Comparison of ENCODE assay signal across 9 mouse cellular contexts in genomic region chr5:120649374-120649933, GRCm38 (mm10). TPM values are rescaled to one million over a fixed set of nuclear protein-coding genes. Genes with fewer than 3 reads are reported as not detected.
A peak's percentile ranks its signal among the peaks of the same experiment; 100 is the strongest.
DNase-seq lines count a peak whose midpoint lies in the region; ATAC-seq and TF ChIP-seq lines count a peak whose summit lies in the region.
"Had no signal": no experiment of that assay in that cellular context is flagged by ENCODE, and none has a peak within 500 bp of the region (broad histone marks: within the 10 kb centered on the region; RNA-seq: fewer than 3 reads in every experiment).

No protein-coding gene starts in this region.

- no peak for TF ChIP-seq EP300 in heart, postnatal 0 days (IDR thresholded peaks at IDR 0.05; ENCODE audit: low read depth)

- TF ChIP-seq CTCF in heart, postnatal 0 days (IDR thresholded peaks at IDR 0.05; ENCODE audit: low read depth): no peak
- no peak for TF ChIP-seq CTCF in E14TG2a.4 (conservative IDR thresholded peaks at IDR 0.05; ENCODE audit: low read length)

- H3K4me2 ChIP-seq in heart, postnatal 0 days (ENCODE audit: low read depth, low read length): peak overlapping the region; percentile 58
- H3K4me2 ChIP-seq in embryonic facial prominence, embryonic 12.5 days (replicated peaks): peak overlapping the region; percentile 45

- no peak for ATAC-seq in heart, postnatal 0 days (ENCODE audit: insufficient read depth, low read depth)
- ATAC-seq in embryonic facial prominence, embryonic 12.5 days (ENCODE audit: insufficient number of reproducible peaks, insufficient read depth, low FRiP score, low TSS enrichment): no peak

- H3K36me3 ChIP-seq in heart, postnatal 0 days (replicated peaks; ENCODE audit: control insufficient read depth, insufficient read depth, low read length): no peaks in the 10 kb centered on the region
- no peaks in the 10 kb centered on the region for H3K36me3 ChIP-seq in E14TG2a.4 (ENCODE audit: insufficient read depth, low read length)
- no peaks in the 10 kb centered on the region for H3K36me3 ChIP-seq in embryonic facial prominence, embryonic 12.5 days
- no peaks in the 10 kb centered on the region for H3K36me3 ChIP-seq in limb, embryonic 10.5 days

- peaks cover 8% of the 10 kb centered on the region; the same call in 1 of the 2 replicates for H3K4me1 ChIP-seq in heart, postnatal 0 days (ENCODE audit: control insufficient read depth, insufficient read depth)
- H3K4me1 ChIP-seq in E14TG2a.4 (replicated peaks; ENCODE audit: low read depth, low read length): peaks cover 40% of the 10 kb centered on the region
- H3K4me1 ChIP-seq in embryonic facial prominence, embryonic 12.5 days: peaks cover 9% of the 10 kb centered on the region
- H3K4me1 ChIP-seq in limb, embryonic 10.5 days: peaks cover 13% of the 10 kb centered on the region

- H3K27me3 ChIP-seq in heart, postnatal 0 days (ENCODE audit: control insufficient read depth, insufficient read depth, low read length): peaks cover 27% of the 10 kb centered on the region
- H3K27me3 ChIP-seq in E14TG2a.4 (ENCODE audit: insufficient read depth, low read length): peaks cover 59% of the 10 kb centered on the region
- H3K27me3 ChIP-seq in embryonic facial prominence, embryonic 12.5 days: peaks cover 62% of the 10 kb centered on the region
- peaks cover 80% of the 10 kb centered on the region for H3K27me3 ChIP-seq in limb, embryonic 10.5 days (ENCODE audit: low read depth, poor library complexity, severe bottlenecking)

- no peak overlapping the region for H3K9ac ChIP-seq in heart, postnatal 0 days (replicated peaks; ENCODE audit: low read depth, low read length)
- no peak overlapping the region for H3K9ac ChIP-seq in embryonic facial prominence, embryonic 12.5 days

- WGBS in heart, postnatal 0 days: 5% methylated on average over 21 of the region's 21 CpGs
- 6% methylated on average over 21 of the region's 21 CpGs for WGBS in embryonic facial prominence, embryonic 12.5 days
- WGBS in limb, embryonic 10.5 days: 5% methylated on average over 21 of the region's 21 CpGs

- H3K27ac ChIP-seq in heart, postnatal 0 days (ENCODE audit: low read depth): no peak overlapping the region
- H3K27ac ChIP-seq in embryonic facial prominence, embryonic 12.5 days: no peak overlapping the region
- H3K27ac ChIP-seq in limb, embryonic 10.5 days: no peak overlapping the region

- H3K4me3 ChIP-seq in heart, postnatal 0 days (ENCODE audit: low read depth, low read length): peak overlapping the region; percentile 36
- H3K4me3 ChIP-seq in E14TG2a.4 (replicated peaks; ENCODE audit: low read length): peak overlapping the region; percentile 82
- peak overlapping the region; percentile 26 for H3K4me3 ChIP-seq in embryonic facial prominence, embryonic 12.5 days
- peak overlapping the region; percentile 31 for H3K4me3 ChIP-seq in limb, embryonic 10.5 days

- H3K9me3 ChIP-seq in heart, postnatal 0 days (replicated peaks; ENCODE audit: control insufficient read depth, low read length): no peaks in the 10 kb centered on the region
- no peaks in the 10 kb centered on the region for H3K9me3 ChIP-seq in E14TG2a.4 (ENCODE audit: low read length)
- H3K9me3 ChIP-seq in embryonic facial prominence, embryonic 12.5 days: no peaks in the 10 kb centered on the region
- no peaks in the 10 kb centered on the region for H3K9me3 ChIP-seq in limb, embryonic 10.5 days (replicated peaks)

- no peak for DNase-seq in heart, postnatal 0 days (ENCODE audit: low spot score)
- DNase-seq in heart, adult 9 months (ENCODE audit: low spot score in 2 of 2): no peak
- DNase-seq in limb, embryonic 10.5 days (ENCODE audit: low spot score): no peak
- peak; percentile 56 for DNase-seq in right cerebral cortex, postnatal 4 days
- no peak for DNase-seq in urinary bladder, adult 2 months (ENCODE audit: low spot score)
- DNase-seq in kidney, adult 8-10 months: no peak

RNA-seq across cellular contexts. Expression of gene Rasal1, which starts 0.8 kb away (rescaled TPM):
- total RNA-seq in heart, postnatal 0 days (2014; rRNA removed; ENCODE audit: low replicate concordance): not detected in 2 replicates
- 0.10 TPM in 1 of 2 replicates, not detected in the other for polyA plus RNA-seq in heart, postnatal 0 days (2015; fragmentation: Nextera tagmentation; extraction: Ambion mirVana)
- polyA plus RNA-seq in embryonic facial prominence, embryonic 12.5 days (2016; fragmentation: Nextera tagmentation; extraction: Ambion mirVana): 0.18 and 0.26 TPM in 2 replicates
- polyA plus RNA-seq in limb, embryonic 10.5 days (2016; fragmentation: Nextera tagmentation; extraction: Ambion mirVana): 0.13 and 0.36 TPM in 2 replicates
- 0.81 and 1.3 TPM in 2 replicates for polyA plus RNA-seq in urinary bladder, adult 2 months (2012; rRNA removed)

RNA-seq across cellular contexts. Expression of gene Cfap73, which starts 15.4 kb away (rescaled TPM):
- not detected in 2 replicates for total RNA-seq in heart, postnatal 0 days (2014; rRNA removed; ENCODE audit: low replicate concordance)
- polyA plus RNA-seq in heart, postnatal 0 days (2015; fragmentation: Nextera tagmentation; extraction: Ambion mirVana): not detected in 2 replicates
- not detected in 2 replicates for polyA plus RNA-seq in embryonic facial prominence, embryonic 12.5 days (2016; fragmentation: Nextera tagmentation; extraction: Ambion mirVana)
- polyA plus RNA-seq in limb, embryonic 10.5 days (2016; fragmentation: Nextera tagmentation; extraction: Ambion mirVana): not detected in 2 replicates
- not detected in 2 replicates for polyA plus RNA-seq in urinary bladder, adult 2 months (2012; rRNA removed)
- total RNA-seq: left cerebral cortex, postnatal 36 days had no signal

RNA-seq across cellular contexts. Expression of gene Ddx54, which starts 36.9 kb away (rescaled TPM):
- total RNA-seq in heart, postnatal 0 days (2014; rRNA removed; ENCODE audit: low replicate concordance): 23.0 and 24.1 TPM in 2 replicates
- polyA plus RNA-seq in heart, postnatal 0 days (2015; fragmentation: Nextera tagmentation; extraction: Ambion mirVana): 17.1 and 18.2 TPM in 2 replicates
- 50.9 and 53.1 TPM in 2 replicates for polyA plus RNA-seq in embryonic facial prominence, embryonic 12.5 days (2016; fragmentation: Nextera tagmentation; extraction: Ambion mirVana)
- polyA plus RNA-seq in limb, embryonic 10.5 days (2016; fragmentation: Nextera tagmentation; extraction: Ambion mirVana): 58.1 and 62.6 TPM in 2 replicates
- polyA plus RNA-seq in urinary bladder, adult 2 months (2012; rRNA removed): 25.7 and 26.2 TPM in 2 replicates

RNA-seq across cellular contexts. Expression of gene Rita1, which starts 37.1 kb away (rescaled TPM):
- total RNA-seq in heart, postnatal 0 days (2014; rRNA removed; ENCODE audit: low replicate concordance): 20.2 and 24.5 TPM in 2 replicates
- 15.7 and 16.3 TPM in 2 replicates for polyA plus RNA-seq in heart, postnatal 0 days (2015; fragmentation: Nextera tagmentation; extraction: Ambion mirVana)
- 16.7 and 17.5 TPM in 2 replicates for polyA plus RNA-seq in embryonic facial prominence, embryonic 12.5 days (2016; fragmentation: Nextera tagmentation; extraction: Ambion mirVana)
- 17.5 and 19.5 TPM in 2 replicates for polyA plus RNA-seq in limb, embryonic 10.5 days (2016; fragmentation: Nextera tagmentation; extraction: Ambion mirVana)
- 11.0 and 12.9 TPM in 2 replicates for polyA plus RNA-seq in urinary bladder, adult 2 months (2012; rRNA removed)

Comparison
In these comparisons a context has a peak if more than half of its experiments do, and no peak if none do; other contexts are left out.
1. H3K4me3 ChIP-seq: peak in every context shown above with its lines; median percentile 82 in E14TG2a.4; 36 in heart, postnatal 0 days; 31 in limb, embryonic 10.5 days; 26 in embryonic facial prominence, embryonic 12.5 days.